Mouse (Mus musculus) lung, adult 2 months (tissue): ENCODE results near the gene 4930407I10Rik. TPM values are rescaled to one million over a fixed set of nuclear protein-coding genes. Genes with fewer than 3 reads are reported as not detected.

Experiments
- DNase-seq: peaks from one replicate; pipeline ENCODE4 v3.0.0; 2022
- H3K4me1 ChIP-seq: fragments of 200-500 bp; 2 replicates; pipeline ENCODE4 v1.6.1; 2011; ENCODE audit warnings: low read length; ENCODE audit not compliant: control insufficient read depth, insufficient read depth
- H3K4me3 ChIP-seq: fragments of 200-500 bp; replicated peaks from 2 replicates; pipeline ENCODE3; 2011; ENCODE audit warnings: low read depth, mild to moderate bottlenecking, control low read depth, low read length; ENCODE audit errors: extremely low read depth
- CTCF ChIP-seq: fragments of 200-500 bp; IDR thresholded peaks from 2 replicates; pipeline ENCODE4 v1.5.1; 2011; ENCODE audit warnings: mild to moderate bottlenecking, low read length, control low read depth; ENCODE audit not compliant: insufficient read depth
- POLR2A ChIP-seq: fragments of 200-500 bp; IDR thresholded peaks from 2 replicates; pipeline ENCODE4 v1.6.1; 2011; ENCODE audit warnings: low read depth, mild to moderate bottlenecking, control low read depth, low read length, borderline replicate concordance; ENCODE audit errors: extremely low read depth
- whole genome bisulfite sequencing: fragments of 180-500 bp; shearing (Covaris S2); methylation state at CpG from one replicate; pipeline ENCODE4 v1.1.7; 2018; 5-methylcytosine and 5-hydroxymethylcytosine counted together
- polyA plus RNA-seq: library from polyadenylated mRNA; depleted of rRNA; stranded (reverse); fragments of >200 nt; gene quantifications from 2 replicates; pipeline ENCODE4 v1.2.3, GENCODE M21; 2012; rRNA removed

The 4930407I10Rik gene
- polyA plus RNA-seq, 1 experiment: not detected

DNA sequence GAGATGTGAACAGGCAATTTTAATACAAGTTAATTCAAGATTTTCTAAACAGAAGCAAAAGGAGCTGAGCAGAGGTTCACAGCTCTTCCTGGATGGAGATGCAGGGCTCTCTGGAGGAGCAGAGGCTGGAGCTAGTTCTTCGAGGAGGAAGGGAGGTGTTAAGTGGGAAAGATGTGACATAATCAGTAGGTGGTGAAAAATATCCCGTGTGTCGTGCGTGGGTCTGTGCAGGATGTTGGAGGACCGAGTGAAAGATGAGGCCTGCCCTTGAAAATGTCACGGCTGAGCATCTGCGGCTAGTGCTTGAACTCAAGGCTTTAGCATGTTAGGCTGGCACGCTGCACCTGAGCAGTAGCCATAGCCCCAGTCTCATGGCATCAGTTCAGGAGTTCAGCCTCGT lies 26.7 kb downstream of the 4930407I10Rik start:
- Histone ChIP-seq H3K4me1 (no peaks in the 10 kb centered on the region), H3K4me3 (no peak overlapping the region)
- 67% methylated on average over 9 of the region's 9 CpGs for WGBS
- no peak for DNase-seq
- no peak for TF ChIP-seq POLR2A
- no peak for TF ChIP-seq CTCF

DNA sequence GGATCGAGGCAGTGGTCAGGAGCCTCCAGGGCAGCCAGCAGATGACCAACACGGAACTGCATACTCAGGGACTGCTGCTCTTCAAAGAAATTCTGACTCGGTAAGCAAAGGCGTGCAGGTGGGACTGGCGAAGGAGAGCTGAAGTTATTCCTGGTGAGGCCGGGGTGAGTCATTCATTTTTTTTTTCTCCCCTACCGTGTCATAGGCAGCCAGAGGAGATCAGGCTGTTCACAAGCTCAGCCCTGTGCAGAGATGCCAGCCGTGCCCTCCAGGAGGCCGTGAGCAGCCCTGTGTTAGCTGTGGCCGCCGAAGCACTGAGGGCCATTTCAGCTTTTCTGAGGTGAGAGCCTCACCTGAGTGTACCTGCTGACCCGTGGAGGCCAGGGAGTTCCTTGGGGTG lies 27.2 kb downstream of the 4930407I10Rik start:
- TF ChIP-seq POLR2A: no peak
- TF ChIP-seq CTCF: no peak
- H3K4me1 ChIP-seq: no peaks in the 10 kb centered on the region
- H3K4me3 ChIP-seq: no peak overlapping the region
- DNase-seq: no peak
- 68% methylated on average over 12 of the region's 12 CpGs for WGBS

DNA sequence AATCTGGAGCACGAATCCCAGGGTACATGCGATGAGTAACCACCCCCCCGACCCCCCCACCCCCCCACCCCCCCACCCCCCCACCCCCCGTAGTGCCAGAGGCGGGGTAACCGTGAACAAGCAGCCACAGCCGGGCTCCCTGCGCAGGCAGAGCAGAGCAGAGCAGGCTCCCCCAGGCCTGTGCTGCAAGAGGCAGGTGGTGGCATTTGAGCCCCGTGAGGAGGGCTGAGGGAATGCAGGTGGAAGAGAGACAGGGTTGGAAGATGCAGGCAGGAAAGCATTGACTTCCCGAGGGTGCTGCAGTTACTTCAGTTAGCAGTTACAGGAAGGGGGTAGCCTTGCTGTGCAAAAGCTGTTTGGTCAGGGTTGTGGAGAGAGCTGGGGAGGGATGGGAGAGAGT lies 28.3 kb downstream of the 4930407I10Rik start:
- no peaks in the 10 kb centered on the region for H3K4me1 ChIP-seq
- no peak for DNase-seq
- WGBS: 11% methylated on average over 10 of the region's 10 CpGs
- TF ChIP-seq POLR2A: no peak
- TF ChIP-seq CTCF: no peak
- H3K4me3 ChIP-seq: no peak overlapping the region

DNA sequence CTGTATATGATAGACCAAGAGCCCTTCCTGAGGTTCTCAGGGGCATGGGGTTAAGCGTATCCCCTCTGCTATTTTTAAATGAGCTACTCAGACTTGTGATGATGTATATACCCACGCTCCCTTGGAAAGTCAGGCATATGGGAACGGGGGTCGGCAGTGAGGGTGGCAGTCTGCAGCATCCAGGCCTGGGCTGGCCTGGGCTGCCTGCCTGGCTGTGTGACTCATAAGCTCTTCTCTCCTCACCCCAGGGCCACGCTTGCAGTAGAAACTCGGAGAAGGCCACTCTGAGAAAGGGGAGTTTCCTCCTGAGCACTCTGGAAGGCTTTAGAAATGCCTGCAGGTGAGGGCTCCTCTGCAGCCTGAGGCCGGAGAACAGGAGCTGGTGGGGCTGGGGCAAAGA lies 32.1 kb downstream of the 4930407I10Rik start:
- TF ChIP-seq POLR2A: no peak
- H3K4me3 ChIP-seq: no peak overlapping the region
- no peak for DNase-seq
- H3K4me1 ChIP-seq: no peaks in the 10 kb centered on the region
- 72% methylated on average over 7 of the region's 7 CpGs for WGBS

DNA sequence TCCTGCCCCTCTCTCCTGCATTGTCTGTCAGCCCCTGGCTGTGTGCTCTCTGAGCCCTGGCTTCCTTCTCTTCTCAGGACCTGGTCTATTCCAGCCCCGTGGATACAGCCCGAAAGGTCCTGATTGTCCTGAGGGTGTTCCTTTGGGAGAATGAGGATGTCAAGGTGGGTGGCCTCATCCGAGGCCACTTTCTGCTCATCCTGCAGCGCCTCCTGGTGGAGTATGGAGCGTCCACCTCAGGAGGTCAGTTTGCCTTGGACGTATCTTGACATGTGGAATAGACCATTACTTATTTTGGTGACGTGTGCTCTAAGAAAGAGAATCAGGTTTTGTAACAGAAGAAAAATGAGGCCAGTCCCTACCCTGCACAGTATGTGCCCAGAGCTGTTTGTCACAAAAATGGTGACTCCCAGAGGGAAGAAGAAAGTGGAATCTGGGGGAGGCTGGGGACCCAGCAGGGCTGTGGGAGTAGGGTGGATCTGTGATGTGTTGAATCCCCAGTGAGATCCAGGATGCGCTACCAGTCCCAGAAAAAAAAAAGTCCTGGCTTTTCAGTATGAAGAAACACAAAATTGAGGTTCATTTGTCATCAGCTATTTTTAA lies 48.1 kb downstream of the 4930407I10Rik start:
- Histone ChIP-seq H3K4me3 (no peak overlapping the region), H3K4me1 (no peaks in the 10 kb centered on the region)
- no peak for TF ChIP-seq POLR2A
- TF ChIP-seq CTCF: peak; percentile 69
- DNase-seq: peak; percentile 8
- 18% methylated on average over 8 of the region's 8 CpGs for WGBS

Other genes with a start within 250 kb of the 4930407I10Rik start
- 35.8 and 39.0 TPM in 2 replicates for gene Tob2, start 200.4 kb upstream of the 4930407I10Rik start, polyA plus RNA-seq
- 23.6 and 34.4 TPM in 2 replicates for gene Phf5a, start 187.2 kb upstream of the 4930407I10Rik start, polyA plus RNA-seq
- 147 and 242 TPM in 2 replicates for gene Aco2, start 186.8 kb upstream of the 4930407I10Rik start, polyA plus RNA-seq
- 7.7 and 11.8 TPM in 2 replicates for gene Polr3h, start 132.9 kb upstream of the 4930407I10Rik start, polyA plus RNA-seq
- 8.0 and 9.7 TPM in 2 replicates for gene Csdc2, start 122.4 kb upstream of the 4930407I10Rik start, polyA plus RNA-seq
- gene Pmm1, start 98.2 kb upstream of the 4930407I10Rik start, polyA plus RNA-seq: 35.6 and 41.0 TPM in 2 replicates
- not detected in 2 replicates for gene 1700029P11Rik, start 78.6 kb upstream of the 4930407I10Rik start, polyA plus RNA-seq
- 11.5 and 13.3 TPM in 2 replicates for gene Xrcc6, start 71.3 kb upstream of the 4930407I10Rik start, polyA plus RNA-seq
- 24.0 and 31.1 TPM in 2 replicates for gene Desi1, start 25.3 kb upstream of the 4930407I10Rik start, polyA plus RNA-seq
- gene Snu13, start 11.6 kb upstream of the 4930407I10Rik start, polyA plus RNA-seq: 54.7 and 56.6 TPM in 2 replicates
- not detected in 2 replicates for gene Mei1, start 10.8 kb downstream of the 4930407I10Rik start, polyA plus RNA-seq
- gene Ccdc134, start 68.8 kb downstream of the 4930407I10Rik start, polyA plus RNA-seq: 7.9 and 10.9 TPM in 2 replicates
- 261 and 292 TPM in 2 replicates for gene Srebf2, start 88.0 kb downstream of the 4930407I10Rik start, polyA plus RNA-seq
- gene Shisa8, start 153.7 kb downstream of the 4930407I10Rik start, polyA plus RNA-seq: 0.40 and 1.00 TPM in 2 replicates
- 4.4 and 4.9 TPM in 2 replicates for gene Tnfrsf13c, start 165.2 kb downstream of the 4930407I10Rik start, polyA plus RNA-seq
- 1.8 and 3.4 TPM in 2 replicates for gene Cenpm, start 185.6 kb downstream of the 4930407I10Rik start, polyA plus RNA-seq
- not detected in 2 replicates for gene 1500009C09Rik, start 193.2 kb downstream of the 4930407I10Rik start, polyA plus RNA-seq
- gene Sept3, start 215.7 kb downstream of the 4930407I10Rik start, polyA plus RNA-seq: 3.9 and 4.6 TPM in 2 replicates
- not detected in 2 replicates for gene Wbp2nl, start 239.8 kb downstream of the 4930407I10Rik start, polyA plus RNA-seq